Mouse (Mus musculus) retina, postnatal 7 days (tissue): ENCODE measurements at regions not wholly inside any gene's neighbourhood (a gene's known extent, or its start where the extent isn't known, plus 50 kb on each side); places are given as distances from the start of the nearest gene placed in this dataset.

Source experiments
- DNase-seq: peaks from one replicate; pipeline ENCODE4 v3.0.0-alpha.2; 2012; ENCODE audit warnings: low read depth, low spot score

DNA sequence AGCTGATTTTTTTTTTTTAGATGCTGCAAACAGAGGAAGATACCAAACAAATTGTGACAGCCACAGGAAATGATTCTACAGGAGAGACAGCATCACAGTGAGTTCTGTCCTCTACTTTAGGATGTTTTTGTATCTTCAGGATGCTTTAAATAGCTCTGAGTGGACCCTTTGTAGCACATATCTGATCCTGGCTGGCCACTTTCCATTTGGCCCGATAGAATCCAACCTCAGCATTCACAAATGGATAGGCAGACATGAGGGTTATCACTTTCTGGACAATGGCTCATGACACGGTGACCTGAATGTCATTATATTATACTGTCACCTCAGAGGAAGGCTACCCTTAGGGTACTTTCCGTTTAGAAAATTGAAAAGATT lies 379.3 kb downstream of the Gm10295 start:
- DNase-seq, result no peak

DNA sequence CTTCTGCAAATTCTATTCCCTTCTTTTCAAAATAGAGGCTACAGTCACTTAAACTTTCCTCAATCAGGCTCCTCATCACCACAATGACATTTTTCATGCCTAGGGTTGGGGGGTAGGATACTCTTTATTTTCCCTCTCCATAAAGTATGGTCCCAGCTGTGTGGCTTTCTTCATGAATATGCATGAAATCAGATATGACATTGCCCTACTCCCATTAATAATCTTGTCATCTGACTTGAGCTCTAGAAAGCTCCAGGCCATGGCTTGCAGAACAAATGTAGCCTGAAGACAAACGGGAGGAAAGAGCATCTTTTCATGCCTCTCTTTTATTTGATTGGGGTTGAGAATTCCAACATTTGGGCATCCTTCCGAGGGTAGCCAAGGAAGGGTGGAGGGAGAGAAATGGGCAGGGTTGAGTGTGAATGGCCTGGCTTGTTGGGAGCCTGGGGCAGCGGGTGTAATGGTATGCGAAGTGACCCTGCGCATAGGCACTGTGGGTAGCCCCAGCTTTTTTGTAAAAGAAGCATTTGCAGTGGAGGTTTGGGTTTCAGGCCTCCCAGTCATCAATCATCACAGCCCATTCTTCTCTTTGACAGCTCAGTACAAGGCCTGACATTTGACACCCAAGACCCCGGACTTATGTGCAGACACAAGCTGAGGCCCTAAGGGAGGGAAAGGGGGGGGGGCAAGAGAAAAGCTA lies 379.8 kb downstream of the Gm10295 start:
- no peak for DNase-seq

DNA sequence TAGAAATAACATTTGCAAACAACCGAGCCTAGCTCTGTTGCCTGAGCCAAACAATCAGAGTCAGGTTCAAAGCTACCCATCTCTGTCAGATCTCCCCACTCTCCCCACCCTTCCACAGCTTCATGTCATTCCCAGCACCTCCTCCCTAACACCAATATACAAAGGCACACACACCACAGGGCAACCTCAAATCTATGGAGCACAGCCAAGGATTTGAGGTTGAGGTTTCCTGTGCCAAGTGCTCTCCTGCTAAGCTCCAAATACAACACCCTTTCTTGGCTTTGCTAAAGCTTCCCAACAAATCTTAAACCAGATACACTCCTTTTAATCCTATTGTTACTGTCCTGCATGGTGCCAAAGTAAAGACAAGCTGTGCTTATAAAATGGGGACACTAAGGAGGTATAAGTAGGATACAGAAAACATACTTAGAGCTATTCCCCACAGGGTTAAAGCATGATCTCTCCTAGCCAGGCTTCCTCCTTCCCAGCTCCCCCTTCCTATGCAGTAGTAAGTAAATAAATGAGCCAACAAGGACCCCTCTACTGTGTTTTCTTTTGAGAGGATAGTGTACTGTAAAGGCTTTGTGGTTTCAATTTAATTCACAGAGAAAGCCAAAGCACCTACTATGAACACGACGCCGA lies 398.8 kb downstream of the Gm10295 start:
- DNase-seq, result no peak

GRCm38 (mm10) chr7:70948281-70948680 lies 403.0 kb downstream of the Gm10295 start:
- DNase-seq, result no peak

- no peak for DNase-seq
Measured at GRCm38 (mm10) chr7:70946260-70946659, 405.0 kb downstream of the Gm10295 start.

DNA sequence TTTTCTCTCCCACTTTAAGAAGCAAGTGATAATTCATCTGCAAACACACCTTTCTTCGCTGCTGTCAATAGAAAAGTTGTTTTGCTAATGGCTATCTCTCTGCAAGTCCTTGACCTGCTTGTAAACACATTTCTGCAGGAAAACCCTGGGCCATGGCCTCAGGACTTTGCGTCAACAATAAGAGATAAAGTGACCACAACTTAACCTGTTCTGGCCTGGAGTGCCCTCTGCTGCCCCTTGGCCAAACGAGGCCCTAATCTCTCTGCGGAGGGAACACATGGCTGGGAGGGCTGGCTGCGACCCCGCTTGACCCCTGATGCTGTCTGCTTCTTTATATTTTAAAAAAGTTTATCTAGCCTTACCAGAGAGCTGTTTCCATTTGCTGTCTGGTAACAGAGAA lies 420.4 kb downstream of the Gm10295 start:
- DNase-seq, result no peak

DNA sequence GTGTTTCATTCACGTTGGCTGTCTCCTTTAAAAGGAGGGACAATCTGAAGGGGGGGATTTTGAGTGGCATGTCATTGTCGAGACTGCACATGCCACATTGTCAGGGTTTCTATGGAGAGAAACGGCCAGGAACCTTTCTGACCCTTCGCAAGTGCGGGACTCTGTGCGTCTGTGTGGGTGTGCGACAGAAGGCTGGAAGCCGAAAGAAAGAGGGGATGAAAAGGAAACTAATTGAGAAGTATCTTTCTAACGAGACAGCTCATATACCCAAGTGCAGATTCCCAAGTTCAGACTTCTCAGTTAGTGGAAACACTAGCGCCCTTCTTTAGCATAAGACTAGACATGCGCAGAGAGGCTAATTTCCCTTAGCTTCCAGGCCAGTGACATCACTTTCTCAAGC lies 421.4 kb downstream of the Gm10295 start:
- no peak for DNase-seq

GRCm38 (mm10) chr7:70928001-70928400 lies 423.3 kb downstream of the Gm10295 start:
- no peak for DNase-seq

DNA sequence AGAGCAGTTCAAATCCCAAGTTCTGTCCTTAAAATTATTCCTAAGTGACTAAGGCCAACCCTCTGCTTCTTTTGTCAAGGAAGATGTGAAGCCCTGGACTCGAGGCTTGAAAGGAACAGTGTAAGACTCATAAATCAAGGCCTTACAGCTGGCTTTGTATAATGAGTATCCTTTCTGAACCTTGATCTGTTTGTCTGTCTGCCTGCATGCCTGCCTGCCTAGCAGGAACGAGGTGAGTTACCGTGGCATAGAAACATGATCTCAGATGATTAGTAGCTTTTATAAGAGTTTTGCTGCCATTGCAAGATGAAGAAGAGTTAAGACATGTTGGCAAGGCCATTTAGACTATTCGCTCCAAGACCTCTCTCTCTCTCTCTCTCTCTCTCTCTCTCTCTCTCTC lies 434.3 kb downstream of the Gm10295 start:
- no peak for DNase-seq

DNA sequence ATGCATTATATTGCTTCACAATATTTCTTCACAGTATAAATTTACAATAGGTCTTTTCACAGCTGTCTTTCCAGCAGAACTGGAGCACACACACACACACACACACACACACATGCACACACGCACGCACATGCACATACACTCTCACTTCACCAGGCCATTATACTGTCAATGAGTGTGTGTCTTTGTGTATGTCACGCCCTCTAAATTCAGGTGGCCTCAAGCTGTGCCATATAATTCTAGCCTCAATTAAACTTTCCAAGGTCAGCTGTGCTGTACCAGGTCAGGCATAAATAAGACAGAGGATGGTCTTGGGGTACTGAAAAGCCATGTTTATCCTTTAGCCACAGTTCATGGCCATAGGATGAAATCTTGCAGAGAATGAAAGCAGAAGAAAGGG lies 442.4 kb downstream of the Gm10295 start:
- no peak for DNase-seq

DNA sequence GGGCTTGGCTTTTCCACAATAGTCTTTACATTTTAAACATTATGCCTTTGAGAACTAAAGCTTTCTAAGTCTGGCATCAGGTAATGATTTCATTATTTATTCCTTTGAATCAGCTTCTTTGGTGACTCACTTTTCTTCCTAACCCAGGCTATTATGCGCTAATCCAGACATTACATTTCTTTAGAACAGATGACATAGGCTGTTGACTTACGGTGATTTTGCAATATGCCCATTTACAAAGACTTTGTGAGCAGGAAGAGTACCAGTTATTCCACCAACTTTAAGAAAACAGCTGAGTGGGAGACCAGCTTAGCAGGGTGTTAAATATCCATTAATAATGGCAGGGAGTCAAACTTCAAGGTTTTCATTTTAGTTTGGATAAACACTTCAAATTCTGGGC lies 459.6 kb downstream of the Gm10295 start:
- DNase-seq, result no peak

- DNase-seq, result no peak
Measured at GRCm38 (mm10) chr7:70880496-70880895, 470.8 kb downstream of the Gm10295 start.

GRCm38 (mm10) chr7:70874393-70874792 lies 476.9 kb downstream of the Gm10295 start:
- no peak for DNase-seq

- no peak for DNase-seq
Measured at GRCm38 (mm10) chr7:70870841-70871534, 480.3 kb downstream of the Gm10295 start.

- no peak for DNase-seq
Measured at GRCm38 (mm10) chr7:70869125-70869524, 482.2 kb downstream of the Gm10295 start.

- DNase-seq, result no peak
Measured at GRCm38 (mm10) chr7:70859957-70860356, 491.3 kb downstream of the Gm10295 start.

DNA sequence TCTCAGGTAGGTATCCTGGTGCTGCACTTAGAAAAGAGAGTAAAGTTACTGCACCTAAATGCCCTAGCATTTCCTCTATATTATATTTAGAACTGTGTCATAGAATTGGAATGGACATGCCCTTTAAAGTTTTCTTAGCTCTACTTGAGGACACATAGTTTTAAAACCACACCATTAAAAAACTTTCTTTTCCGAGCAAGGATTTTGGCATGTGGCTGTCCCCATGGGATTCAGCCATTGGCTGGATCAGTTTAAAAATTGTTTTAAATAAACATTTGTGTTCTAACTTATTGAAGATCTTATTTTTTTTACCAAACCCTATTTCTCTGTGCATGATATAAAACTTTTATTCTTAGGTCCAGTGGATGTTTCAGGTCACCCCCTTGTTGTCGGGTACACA lies 484.2 kb upstream of the Nr2f2 start:
- DNase-seq, result no peak

GRCm38 (mm10) chr7:70848016-70848776 lies 481.7 kb upstream of the Nr2f2 start:
- DNase-seq, result no peak

GRCm38 (mm10) chr7:70847450-70847993 lies 481.0 kb upstream of the Nr2f2 start:
- no peak for DNase-seq

DNA sequence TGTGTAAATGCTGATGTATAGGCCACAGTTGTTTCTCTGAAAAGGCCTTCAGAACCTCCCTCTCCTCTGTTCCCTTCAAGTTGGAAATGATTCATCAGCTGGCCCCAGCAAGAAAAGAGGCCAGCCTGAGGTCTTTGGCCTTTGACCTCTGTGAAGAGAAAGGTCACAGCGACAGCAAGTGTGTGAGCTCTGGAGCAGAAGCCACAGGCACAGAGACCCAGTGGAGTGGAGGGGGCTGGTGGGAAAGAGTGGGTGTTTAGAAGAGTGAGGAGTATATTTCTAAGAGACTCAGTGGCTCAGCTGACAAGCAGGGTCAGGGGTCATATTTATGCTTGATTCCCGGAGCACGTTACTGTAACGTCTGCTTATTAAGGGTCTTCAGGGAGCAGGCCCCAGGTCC lies 479.5 kb upstream of the Nr2f2 start:
- no peak for DNase-seq

- DNase-seq, result no peak
Measured at GRCm38 (mm10) chr7:70840142-70840541, 473.6 kb upstream of the Nr2f2 start.

DNA sequence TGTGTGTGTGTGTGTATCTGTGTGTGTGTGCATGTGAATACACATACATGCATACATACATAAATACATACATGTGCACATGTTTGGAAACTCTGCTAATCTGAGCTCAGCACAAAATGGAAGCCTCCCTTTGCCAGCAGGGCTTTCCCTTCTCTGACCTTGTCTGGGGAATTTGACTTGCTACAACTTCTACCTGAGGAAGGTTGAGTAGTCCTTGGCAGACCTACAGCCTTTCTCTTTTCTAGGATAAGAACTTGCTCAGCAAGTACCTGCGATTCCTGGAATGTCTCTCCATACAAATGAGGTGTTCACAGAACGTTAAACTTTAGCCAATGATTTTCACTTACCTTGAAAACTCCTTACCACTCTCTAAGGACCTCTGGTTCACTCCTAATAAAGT lies 472.7 kb upstream of the Nr2f2 start:
- DNase-seq, result no peak
